Mouse (Mus musculus) T-helper 17 cell (primary cell): Measurements from ENCODE around the gene Gm3099.
"Not testable (repeated sequence)": the region's sequence is repeated elsewhere in the genome, so short reads cannot be mapped to it uniquely, and the experiment has no call there.

Experiments used
- in situ Hi-C, 2 experiments: fragments of 300-600 bp; cut with MboI, MseI; formaldehyde crosslinking; loops; 1 replicate in 1 of 2; 2 replicates in 1 of 2; pipeline ENCODE4 v1.15.1; 2025; ENCODE audit warnings: high pct_unique_total_duplicates in 2 of 2

Gm3099 gene

DNA sequence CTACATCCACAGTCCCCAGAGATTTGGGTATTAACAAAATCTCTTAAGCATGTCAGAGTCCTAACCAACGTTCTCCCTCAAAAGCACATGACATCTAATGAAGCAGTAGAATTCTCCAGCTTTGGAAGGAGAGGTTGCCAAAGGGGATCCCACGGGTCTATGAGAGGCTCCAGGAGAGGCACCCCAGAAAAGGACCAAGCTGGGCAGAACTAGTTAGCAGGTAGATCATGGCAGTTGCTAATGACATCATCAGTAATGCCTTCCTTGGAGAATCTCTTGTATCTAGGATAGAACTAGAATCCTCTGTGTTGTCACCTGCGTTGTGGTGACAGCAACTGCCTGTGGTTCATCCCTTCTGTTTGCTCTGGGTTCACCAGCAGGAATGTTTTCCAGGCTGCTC is at the start of gene Gm3099:
Gene Gm3099, plus strand, starts transcription at position 301 of the 400 bp plus-strand sequence.
- in situ Hi-C loops, result not testable (repeated sequence)

DNA sequence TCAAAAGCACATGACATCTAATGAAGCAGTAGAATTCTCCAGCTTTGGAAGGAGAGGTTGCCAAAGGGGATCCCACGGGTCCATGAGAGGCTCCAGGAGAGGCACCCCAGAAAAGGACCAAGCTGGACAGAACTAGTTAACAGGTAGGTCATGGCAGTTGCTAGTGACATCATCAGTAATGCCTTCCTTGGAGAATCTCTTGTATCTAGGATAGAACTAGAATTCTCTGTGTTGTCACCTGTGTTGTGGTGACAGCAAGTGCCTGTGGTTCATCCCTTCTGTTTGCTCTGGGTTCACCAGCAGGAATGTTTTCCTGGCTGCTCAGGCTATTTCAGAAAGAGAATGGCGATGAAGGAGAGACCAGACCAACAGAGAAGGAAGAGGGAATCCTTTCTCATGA is 34.9 kb upstream of the Gm3099 start, which contains the start of gene Gm3095:
Gene Gm3095, plus strand, starts transcription at position 301 of the 400 bp plus-strand sequence.
- in situ Hi-C loops, result not testable (repeated sequence)

DNA sequence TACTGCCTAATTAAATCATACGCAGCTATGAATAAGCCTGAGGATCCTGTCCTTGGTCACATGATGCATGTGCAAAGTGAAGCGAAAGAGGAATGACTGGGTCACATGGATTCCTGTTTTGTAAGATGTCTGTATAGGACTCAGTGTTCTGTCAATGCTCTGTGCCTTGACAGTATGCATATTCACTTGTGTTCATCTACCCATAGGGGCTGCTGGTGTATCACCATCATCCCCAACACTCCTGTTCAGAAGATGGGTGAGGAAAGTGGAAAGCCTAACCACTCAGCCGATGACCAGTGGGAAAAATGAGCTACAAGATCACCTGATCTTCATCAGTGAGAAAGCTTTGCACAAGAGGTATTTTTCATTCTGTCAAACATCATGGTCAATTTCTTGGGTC is 25.4 kb downstream of the Gm3099 start, which contains the start of gene Gm5796:
Gene Gm5796, plus strand, starts transcription at position 301 of the 400 bp plus-strand sequence.
- in situ Hi-C loops, result loop anchor here in 1 of 2 experiments (5.0 kb wide), 1 partner anchor 979 kb away; no protein-coding TSS in a partner anchor
